Mouse (Mus musculus) adrenal gland, adult 8-10 months (tissue): Measurements from ENCODE around the gene Pnpla1. TPM values are rescaled to one million over a fixed set of nuclear protein-coding genes. Genes with fewer than 3 reads are reported as not detected.

Source experiments
- DNase-seq: peaks from one replicate; pipeline ENCODE4 v3.0.0; 2022
- total RNA-seq, 4 experiments: library from RNA; stranded (reverse); gene quantifications; 2 replicates each; pipeline ENCODE4 v1.2.4; 2022

The Pnpla1 gene
- total RNA-seq, 4 experiments from 2014 or later, result 0.12 to 0.18 TPM; not detected in 2

DNA sequence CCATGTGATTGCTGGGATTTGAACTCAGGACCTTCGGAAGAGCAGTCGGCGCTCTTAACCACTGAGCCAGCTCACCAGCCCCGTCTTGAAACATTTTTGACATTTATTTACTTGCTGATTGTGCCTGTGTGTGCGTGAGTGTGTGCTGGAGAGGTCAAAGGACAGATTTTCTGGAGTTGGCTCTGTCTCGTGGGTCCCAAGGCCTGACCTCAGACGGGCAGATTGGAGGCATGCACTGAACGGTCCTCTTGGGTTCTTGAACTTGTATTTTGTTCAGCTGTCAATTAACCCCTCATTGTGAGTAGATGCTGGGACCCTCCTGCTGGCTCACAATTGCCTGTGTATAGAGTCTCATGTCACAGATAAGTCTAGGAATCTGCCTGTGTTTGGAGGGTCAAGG is 28.1 kb downstream of the Pnpla1 start:
- no peak for DNase-seq

DNA sequence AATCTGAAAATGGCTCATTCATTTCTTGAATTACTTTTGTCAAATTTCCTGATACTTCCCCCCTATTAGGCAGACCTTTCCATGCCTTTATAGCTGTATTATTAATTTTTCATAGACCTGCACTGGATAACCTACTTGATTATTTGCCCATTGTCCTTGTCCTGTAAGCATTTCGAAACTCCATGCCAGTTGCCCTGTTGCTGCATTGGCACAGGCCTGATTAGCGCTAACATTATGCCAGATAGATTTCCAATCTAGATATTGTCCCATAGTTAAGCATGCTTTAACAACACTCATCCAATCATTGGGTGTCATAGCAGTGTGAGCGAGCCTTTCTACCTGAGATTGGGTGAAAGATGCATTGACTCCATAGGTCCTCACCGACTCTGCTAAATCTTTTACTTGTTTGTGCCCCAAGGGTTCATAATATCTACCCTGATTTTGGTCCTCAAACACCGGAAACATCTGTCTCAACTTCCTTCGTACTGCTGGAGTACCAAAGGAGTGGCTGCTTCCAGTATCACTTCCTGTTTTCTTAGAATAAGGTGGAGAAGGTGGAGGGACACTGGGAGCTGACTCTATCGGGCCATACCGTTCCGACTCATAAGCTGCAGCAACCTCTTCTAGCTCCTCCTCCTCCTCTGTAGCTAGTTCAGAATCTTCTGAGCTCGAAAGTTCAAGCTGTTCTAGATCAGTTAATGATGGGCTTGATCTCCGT is 36.0 kb downstream of the Pnpla1 start:
- DNase-seq, result no peak

- no peak for DNase-seq
Observed at GRCm38 (mm10) chr17:28895217-28895875, 37.1 kb downstream of the Pnpla1 start.

DNA sequence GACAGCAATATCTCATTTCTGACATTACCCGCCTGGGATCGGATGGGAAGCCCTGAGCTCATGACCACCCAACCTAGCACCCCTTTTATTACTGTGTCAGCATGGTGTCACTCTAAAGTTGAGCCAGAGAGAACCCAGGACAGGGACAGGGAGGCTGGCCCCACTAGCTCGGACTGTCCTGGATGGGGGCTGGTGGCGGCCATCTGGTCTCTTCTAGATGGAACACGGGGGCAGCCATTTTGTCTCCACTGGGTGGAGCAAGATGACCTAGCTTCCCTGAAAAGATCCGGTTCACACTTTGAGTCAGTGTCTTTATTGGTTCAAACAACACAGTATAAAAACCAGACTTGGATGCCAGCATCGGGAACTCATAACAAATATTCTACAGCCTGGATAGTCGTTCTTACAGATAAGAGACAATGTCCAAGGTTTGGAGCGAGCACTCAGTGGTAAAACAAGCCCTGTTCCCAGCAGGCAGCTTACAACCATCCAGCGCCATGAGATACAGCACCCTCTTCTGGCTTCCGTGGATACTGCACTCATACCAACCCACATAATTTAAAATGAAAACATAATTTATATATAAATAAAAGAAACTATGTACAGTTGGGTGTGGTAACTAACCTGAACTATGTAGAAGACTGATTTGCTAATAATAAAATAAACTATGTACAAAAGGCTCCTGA is 38.0 kb downstream of the Pnpla1 start:
- no peak for DNase-seq

- no peak for DNase-seq
Observed at GRCm38 (mm10) chr17:28897817-28898216, 39.6 kb downstream of the Pnpla1 start.

GRCm38 (mm10) chr17:28898249-28898648 is 40.0 kb downstream of the Pnpla1 start:
- no peak for DNase-seq

GRCm38 (mm10) chr17:28899427-28899826 is 41.2 kb downstream of the Pnpla1 start:
- DNase-seq, result no peak

- no peak for DNase-seq
Observed at GRCm38 (mm10) chr17:28901559-28901958, 43.3 kb downstream of the Pnpla1 start.

DNA sequence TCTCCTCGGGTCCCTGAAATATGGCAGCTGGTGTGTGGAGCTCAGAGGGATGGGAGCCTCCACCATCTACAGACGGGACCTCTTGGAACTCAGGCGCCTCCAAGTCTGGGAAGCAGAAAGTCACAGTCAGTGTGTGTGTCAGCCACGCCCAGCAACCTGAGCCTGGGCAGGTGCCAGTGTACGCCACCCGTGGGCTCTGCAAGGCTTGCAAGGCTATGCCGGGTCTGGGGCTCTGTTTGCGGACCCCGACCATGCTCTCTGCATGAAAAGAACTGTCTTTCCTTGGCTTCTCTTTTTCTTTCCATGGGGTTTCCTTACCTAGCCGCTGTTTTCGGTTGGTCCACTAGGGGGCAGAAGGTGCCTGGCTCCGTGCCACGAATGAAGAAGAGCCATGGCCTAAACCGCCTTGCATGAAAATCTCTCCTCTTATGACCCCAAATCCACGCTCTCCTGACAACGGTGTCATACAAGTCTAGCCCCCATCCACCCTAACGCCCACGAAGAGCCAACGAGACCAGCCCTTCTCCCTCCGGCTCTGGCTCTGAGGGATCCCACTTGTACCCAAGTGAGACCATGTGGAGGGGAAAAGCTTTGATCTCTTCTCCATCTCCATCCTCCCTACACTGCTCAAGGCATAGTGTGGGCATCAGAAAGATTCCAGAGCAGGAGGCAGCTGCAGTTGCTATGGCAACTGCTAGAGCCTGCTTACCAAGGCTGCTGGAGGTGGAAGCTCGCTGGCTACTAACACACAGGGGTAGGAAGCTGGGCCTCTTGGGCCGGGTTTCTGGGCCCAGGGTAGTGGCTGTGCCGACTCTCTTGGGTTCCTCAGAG is 46.5 kb downstream of the Pnpla1 start:
- no peak for DNase-seq

- DNase-seq, result no peak
Observed at GRCm38 (mm10) chr17:28905377-28905916, 47.2 kb downstream of the Pnpla1 start.

DNA sequence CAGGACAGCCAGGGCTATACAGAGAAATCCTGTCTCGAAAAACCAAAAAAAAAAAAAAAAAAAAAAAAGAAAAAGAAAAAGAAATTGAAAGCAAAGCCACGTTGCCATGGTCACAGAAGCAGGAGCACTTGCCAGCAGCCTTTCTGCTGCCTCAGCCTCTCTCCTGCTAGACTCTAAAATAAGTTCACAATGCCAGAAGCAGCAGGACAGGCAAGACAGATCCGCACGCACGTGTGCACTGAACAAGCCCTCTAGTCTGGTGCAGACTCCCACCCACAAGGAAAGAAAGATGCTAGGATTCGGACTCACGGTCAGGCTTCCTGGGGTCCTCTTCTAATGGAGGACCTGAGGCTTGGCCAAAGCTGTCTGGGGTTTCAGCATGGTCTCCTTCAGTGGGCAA is 49.7 kb downstream of the Pnpla1 start:
- DNase-seq, result no peak

- DNase-seq, result no peak
Observed at GRCm38 (mm10) chr17:28909252-28909941, 51.2 kb downstream of the Pnpla1 start.

DNA sequence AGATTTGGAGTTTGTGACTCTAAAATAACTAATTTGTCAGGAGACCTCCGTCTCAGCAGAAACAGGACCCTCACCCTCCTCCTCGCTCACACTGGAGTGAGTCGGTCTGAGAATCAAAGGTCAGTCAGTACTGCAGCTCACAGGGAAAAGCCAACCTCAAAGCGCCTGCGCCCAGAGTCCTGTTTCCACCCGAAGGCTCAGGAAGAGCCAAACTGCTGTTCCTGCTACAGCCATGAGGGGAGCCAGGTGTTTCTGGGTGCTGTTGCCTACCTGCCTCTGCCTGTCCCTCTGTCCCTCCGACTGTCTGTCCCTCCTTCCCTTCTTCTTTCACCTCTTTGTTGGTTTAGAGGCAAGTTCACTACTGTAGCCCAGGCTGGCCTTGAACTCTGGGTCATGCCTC is 51.9 kb downstream of the Pnpla1 start:
- DNase-seq, result no peak

DNA sequence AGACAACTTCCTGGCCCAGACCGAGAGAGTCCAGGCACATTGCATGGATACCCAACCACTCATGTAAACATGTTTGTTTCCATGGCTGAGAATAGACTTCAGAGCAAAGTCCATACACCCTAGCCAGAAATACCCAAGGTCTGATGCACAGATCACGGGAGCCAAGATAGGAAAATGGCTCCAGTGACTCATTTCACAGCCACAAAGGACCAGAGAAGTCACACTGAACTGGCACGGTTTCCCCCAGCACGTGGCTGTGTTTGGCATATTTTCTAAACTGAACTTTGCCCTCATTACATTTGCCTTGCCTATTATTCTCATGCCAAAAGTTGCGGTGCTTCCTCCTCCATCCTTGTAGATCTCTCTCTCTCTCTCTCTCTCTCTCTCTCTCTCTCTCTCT is 55.0 kb downstream of the Pnpla1 start:
- DNase-seq, result peak; percentile 41

- DNase-seq, result no peak
Observed at GRCm38 (mm10) chr17:28913940-28914339, 55.7 kb downstream of the Pnpla1 start.

DNA sequence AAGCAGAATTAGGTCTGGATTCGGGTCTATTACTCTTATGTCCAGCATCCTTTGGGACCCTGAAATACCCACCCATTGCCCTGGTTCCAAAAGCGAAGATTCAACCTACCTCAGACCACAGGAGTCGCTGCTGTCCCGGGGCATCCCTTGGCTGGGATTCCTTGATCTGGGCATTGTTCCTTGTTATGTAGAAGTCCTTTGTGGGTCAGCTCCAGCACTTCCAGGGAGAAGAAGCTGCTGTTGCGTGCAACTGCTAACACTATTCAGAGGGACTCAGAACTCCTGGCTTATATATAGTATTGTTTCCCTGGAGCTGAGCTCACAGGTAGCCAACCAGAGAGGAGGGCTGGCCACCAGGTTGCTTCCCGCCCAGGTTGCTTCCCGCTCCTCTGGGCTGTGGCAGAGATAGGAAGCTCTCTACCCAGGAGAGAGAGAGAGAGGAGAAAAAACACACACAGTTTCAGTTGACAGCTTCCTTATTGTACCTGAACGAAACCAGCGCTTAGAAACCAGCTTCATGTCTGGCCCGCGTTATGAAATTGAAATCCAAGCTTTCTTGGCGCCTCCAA is 56.9 kb downstream of the Pnpla1 start, which contains the start of gene 4930539E08Rik:
TSS of gene 4930539E08Rik (minus strand) at position 265 of the 569 bp plus-strand sequence.
- no peak for DNase-seq

GRCm38 (mm10) chr17:28916520-28916919 is 58.3 kb downstream of the Pnpla1 start:
- no peak for DNase-seq

DNA sequence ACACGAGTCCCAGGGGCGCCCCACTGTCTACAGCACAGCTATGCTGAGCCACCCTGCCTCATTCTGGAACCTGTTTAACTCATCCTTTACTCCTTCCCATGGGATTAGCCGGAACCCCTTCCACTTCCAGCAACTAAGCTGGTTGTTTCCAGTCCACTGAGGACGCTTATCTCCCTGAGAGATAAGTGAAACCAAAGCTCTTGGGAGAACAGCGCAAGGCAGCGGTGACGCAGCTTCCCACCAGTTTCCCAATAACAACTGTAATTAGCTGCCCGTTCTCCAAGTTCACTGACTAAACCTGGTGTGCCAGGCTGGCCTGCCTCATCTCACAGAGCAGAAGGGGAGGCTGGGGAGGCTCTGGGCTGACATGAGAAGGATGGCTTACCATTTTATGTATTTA is 62.9 kb downstream of the Pnpla1 start:
- no peak for DNase-seq

- no peak for DNase-seq
Observed at GRCm38 (mm10) chr17:28922096-28922495, 63.9 kb downstream of the Pnpla1 start.

- DNase-seq, result no peak
Observed at GRCm38 (mm10) chr17:28924957-28925595, 66.9 kb downstream of the Pnpla1 start.

GRCm38 (mm10) chr17:28926380-28926779 is 68.2 kb downstream of the Pnpla1 start:
- DNase-seq, result no peak
